Mouse (Mus musculus) embryo, embryonic 10 days (tissue): Measurements from ENCODE around the gene Kifc1.

Experiments
- DNase-seq: peaks from one replicate; pipeline ENCODE4 v3.0.0-alpha.2; 2015; ENCODE audit warnings: low spot score

The Kifc1 gene

DNA sequence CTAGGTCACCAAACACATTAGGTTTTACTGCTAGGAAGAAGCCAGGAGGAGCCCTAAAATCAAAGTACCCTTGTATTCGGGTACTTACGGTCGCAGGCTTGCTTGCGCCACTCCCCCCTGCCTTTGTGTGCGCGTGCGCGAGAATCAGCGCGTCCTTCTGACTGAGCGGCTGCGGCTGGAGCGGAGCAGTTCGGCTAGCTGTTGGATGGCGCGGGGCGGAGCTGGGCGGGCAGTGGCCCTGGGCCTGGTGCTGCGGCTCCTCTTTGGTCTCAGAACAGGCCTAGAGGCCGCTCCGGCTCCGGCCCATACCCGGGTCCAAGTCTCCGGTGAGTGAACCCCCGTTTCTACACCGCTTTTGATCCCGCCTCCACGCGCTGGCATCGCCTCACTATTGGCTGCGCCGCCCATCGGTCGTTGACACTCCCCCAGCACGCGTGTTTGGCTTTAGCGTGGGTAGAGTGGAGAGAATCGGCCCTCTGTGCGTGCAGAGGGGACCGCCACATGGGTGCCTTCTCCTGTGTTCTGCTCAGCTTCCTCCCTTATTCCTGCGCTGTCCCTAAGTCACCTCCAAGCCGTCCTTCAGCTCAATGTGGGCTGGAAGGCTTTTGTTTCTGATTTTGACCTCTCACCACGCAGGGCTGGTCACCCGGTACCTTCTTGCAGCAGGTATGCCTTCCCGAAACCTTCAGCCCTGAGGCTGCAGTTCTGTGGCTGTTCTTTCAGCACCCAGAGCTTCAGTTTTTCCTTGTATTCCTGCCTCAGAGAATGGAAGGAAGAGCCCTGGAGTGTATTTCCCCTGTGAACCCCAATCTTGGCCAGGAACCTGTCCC lies 47.3 kb downstream of the Kifc1 start, which contains the start of gene Cd320:
Cd320 (plus strand) TSS at position 126 of the 830 bp plus-strand sequence.
- DNase-seq = peak; percentile 96

DNA sequence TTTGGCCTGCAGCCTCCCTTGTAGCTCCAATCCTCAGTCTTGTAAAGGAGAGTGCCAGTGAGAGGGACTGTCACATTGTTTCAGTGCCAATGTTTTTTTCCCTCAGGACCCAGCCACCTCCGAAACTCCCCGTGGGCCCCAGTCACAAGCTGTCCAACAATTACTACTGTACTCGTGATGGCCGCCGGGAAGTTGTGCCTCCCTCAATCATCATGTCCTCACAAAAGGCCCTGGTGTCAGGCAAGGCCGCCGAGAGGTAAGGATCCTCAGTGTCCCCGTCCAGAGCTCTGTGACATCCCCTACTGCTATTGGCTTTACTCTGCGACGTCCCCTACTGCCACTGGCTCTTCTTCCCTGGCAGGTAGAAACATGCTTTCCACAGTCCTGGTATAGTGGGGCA lies 60.9 kb downstream of the Kifc1 start:
- no peak for DNase-seq

DNA sequence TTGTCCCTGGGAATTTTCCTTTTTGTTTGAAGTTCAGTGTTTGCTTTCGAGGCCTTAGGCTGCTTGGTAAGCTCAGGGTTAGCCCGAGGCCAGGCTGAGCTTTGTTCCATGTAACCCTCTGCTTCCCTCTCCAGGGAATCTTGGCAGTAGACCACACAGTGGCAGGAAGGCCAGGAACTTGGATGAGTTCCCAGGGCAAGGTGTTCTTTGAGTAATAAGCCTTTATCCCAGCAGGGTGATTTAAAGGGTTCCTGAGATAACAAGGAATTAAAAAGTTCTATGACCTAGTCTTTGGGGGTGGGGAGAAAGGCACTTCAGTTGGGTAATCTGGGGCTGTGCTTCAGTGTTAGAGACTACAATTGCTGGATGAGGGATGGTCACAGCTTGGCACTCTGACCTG lies 61.6 kb downstream of the Kifc1 start:
- no peak for DNase-seq

DNA sequence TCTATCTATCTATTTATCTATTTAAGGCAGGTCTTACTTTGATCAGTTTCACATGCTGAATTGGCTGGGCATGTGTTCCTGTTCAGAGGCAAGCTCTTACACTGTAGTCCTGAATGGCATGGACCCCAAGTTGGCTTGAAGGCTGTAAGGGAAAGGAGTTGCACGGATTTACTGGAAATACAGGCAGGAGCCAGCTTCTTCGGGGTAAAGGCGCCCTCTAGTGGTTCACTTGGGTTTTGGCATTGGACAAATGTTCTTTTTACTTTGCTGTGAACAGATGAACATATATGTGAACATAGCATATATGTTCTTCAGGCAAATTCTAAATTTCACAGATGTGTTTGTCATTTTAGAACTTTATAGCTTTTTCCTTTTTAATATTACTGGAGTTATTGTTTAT lies 63.6 kb downstream of the Kifc1 start:
- peak; percentile 81 for DNase-seq
